Mouse (Mus musculus): Measurements from ENCODE around the gene Sf3b5. TPM values are rescaled to one million over a fixed set of nuclear protein-coding genes. Genes with fewer than 3 reads are reported as not detected.

Sf3b5 gene
- polyA plus RNA-seq (2011; ENCODE audit: insufficient read length, low read depth, missing spikeins), result 10.4 and 12.0 TPM in 2 replicates

- H3K4me1 ChIP-seq (ENCODE audit: control insufficient read depth, insufficient read depth, low read length), result no peaks in the 10 kb centered on the region
- TF ChIP-seq CTCF (IDR thresholded peaks at IDR 0.05; ENCODE audit: borderline replicate concordance, insufficient read depth, low read length), result no peak
- TF ChIP-seq POLR2A (IDR thresholded peaks at IDR 0.05; ENCODE audit: low read depth, low read length), result no peak
- H3K4me3 ChIP-seq (ENCODE audit: insufficient read depth, low read length), result no peak within 1 kb of the TSS
- H3K27ac ChIP-seq (ENCODE audit: insufficient read depth, low read length), result no peak within 1 kb of the TSS
These were observed at the start of gene Sf3b5 for GRCm38 (mm10) chr10:13005043-13005442. Sf3b5 (plus strand) TSS chr10:13005343.

GRCm38 (mm10) chr10:12955831-12956230 lies 49.3 kb upstream of the Sf3b5 start:
- Histone ChIP-seq H3K27ac (ENCODE audit: insufficient read depth, low read length) (no peak overlapping the region), H3K4me1 (ENCODE audit: control insufficient read depth, insufficient read depth, low read length) (no peaks in the 10 kb centered on the region), H3K4me3 (ENCODE audit: insufficient read depth, low read length) (no peak overlapping the region)
- no peak for TF ChIP-seq POLR2A (IDR thresholded peaks at IDR 0.05; ENCODE audit: low read depth, low read length)
- TF ChIP-seq CTCF (IDR thresholded peaks at IDR 0.05; ENCODE audit: borderline replicate concordance, insufficient read depth, low read length), result no peak

- no peak overlapping the region for H3K27ac ChIP-seq (ENCODE audit: insufficient read depth, low read length)
- H3K4me3 ChIP-seq (ENCODE audit: insufficient read depth, low read length), result no peak overlapping the region
- TF ChIP-seq POLR2A (IDR thresholded peaks at IDR 0.05; ENCODE audit: low read depth, low read length) (no peak), CTCF (IDR thresholded peaks at IDR 0.05; ENCODE audit: borderline replicate concordance, insufficient read depth, low read length) (no peak)
- no peaks in the 10 kb centered on the region for H3K4me1 ChIP-seq (ENCODE audit: control insufficient read depth, insufficient read depth, low read length)
These were observed 47.9 kb upstream of the Sf3b5 start for GRCm38 (mm10) chr10:12957271-12957670.

GRCm38 (mm10) chr10:12961546-12961945 lies 43.6 kb upstream of the Sf3b5 start:
- Histone ChIP-seq H3K4me1 (ENCODE audit: control insufficient read depth, insufficient read depth, low read length) (peaks cover 3% of the 10 kb centered on the region; the same call in 1 of the 2 replicates), H3K27ac (ENCODE audit: insufficient read depth, low read length) (no peak overlapping the region), H3K4me3 (ENCODE audit: insufficient read depth, low read length) (no peak overlapping the region)
- no peak for TF ChIP-seq POLR2A (IDR thresholded peaks at IDR 0.05; ENCODE audit: low read depth, low read length)
- no peak for TF ChIP-seq CTCF (IDR thresholded peaks at IDR 0.05; ENCODE audit: borderline replicate concordance, insufficient read depth, low read length)

- peaks cover 3% of the 10 kb centered on the region; the same call in 1 of the 2 replicates for H3K4me1 ChIP-seq (ENCODE audit: control insufficient read depth, insufficient read depth, low read length)
- no peak overlapping the region for H3K27ac ChIP-seq (ENCODE audit: insufficient read depth, low read length)
- TF ChIP-seq POLR2A (IDR thresholded peaks at IDR 0.05; ENCODE audit: low read depth, low read length) (no peak), CTCF (IDR thresholded peaks at IDR 0.05; ENCODE audit: borderline replicate concordance, insufficient read depth, low read length) (no peak)
- no peak overlapping the region for H3K4me3 ChIP-seq (ENCODE audit: insufficient read depth, low read length)
These were observed 42.9 kb upstream of the Sf3b5 start for GRCm38 (mm10) chr10:12962238-12962637.

GRCm38 (mm10) chr10:12963362-12964147 lies 41.6 kb upstream of the Sf3b5 start:
- peak overlapping the region; percentile 74 for H3K27ac ChIP-seq (ENCODE audit: insufficient read depth, low read length)
- H3K4me1 ChIP-seq (ENCODE audit: control insufficient read depth, insufficient read depth, low read length), result peaks cover 3% of the 10 kb centered on the region; the same call in 1 of the 2 replicates
- H3K4me3 ChIP-seq (ENCODE audit: insufficient read depth, low read length), result peak overlapping the region; percentile 88
- TF ChIP-seq CTCF (IDR thresholded peaks at IDR 0.05; ENCODE audit: borderline replicate concordance, insufficient read depth, low read length) (no peak), POLR2A (IDR thresholded peaks at IDR 0.05; ENCODE audit: low read depth, low read length) (peak; percentile 29; the same call in 1 of the 2 replicates)

GRCm38 (mm10) chr10:12964151-12965075 lies 40.7 kb upstream of the Sf3b5 start, which contains the start of gene Stx11:
Stx11 (minus strand) TSS chr10:12964298.
- Histone ChIP-seq H3K4me1 (ENCODE audit: control insufficient read depth, insufficient read depth, low read length) (peaks cover 3% of the 10 kb centered on the region; the same call in 1 of the 2 replicates), H3K27ac (ENCODE audit: insufficient read depth, low read length) (peak within 1 kb of the TSS; percentile 74), H3K4me3 (ENCODE audit: insufficient read depth, low read length) (peak within 1 kb of the TSS; percentile 88)
- no peak for TF ChIP-seq CTCF (IDR thresholded peaks at IDR 0.05; ENCODE audit: borderline replicate concordance, insufficient read depth, low read length)
- TF ChIP-seq POLR2A (IDR thresholded peaks at IDR 0.05; ENCODE audit: low read depth, low read length), result peak; percentile 59

- TF ChIP-seq POLR2A (IDR thresholded peaks at IDR 0.05; ENCODE audit: low read depth, low read length) (no peak), CTCF (IDR thresholded peaks at IDR 0.05; ENCODE audit: borderline replicate concordance, insufficient read depth, low read length) (no peak)
- Histone ChIP-seq H3K27ac (ENCODE audit: insufficient read depth, low read length) (no peak overlapping the region), H3K4me1 (ENCODE audit: control insufficient read depth, insufficient read depth, low read length) (peaks cover 3% of the 10 kb centered on the region; the same call in 1 of the 2 replicates), H3K4me3 (ENCODE audit: insufficient read depth, low read length) (no peak overlapping the region)
These were observed 39.4 kb upstream of the Sf3b5 start for GRCm38 (mm10) chr10:12965669-12966180.

GRCm38 (mm10) chr10:12974572-12974971 lies 30.6 kb upstream of the Sf3b5 start:
- H3K4me3 ChIP-seq (ENCODE audit: insufficient read depth, low read length), result no peak overlapping the region
- TF ChIP-seq POLR2A (IDR thresholded peaks at IDR 0.05; ENCODE audit: low read depth, low read length) (no peak), CTCF (IDR thresholded peaks at IDR 0.05; ENCODE audit: borderline replicate concordance, insufficient read depth, low read length) (no peak)
- no peaks in the 10 kb centered on the region for H3K4me1 ChIP-seq (ENCODE audit: control insufficient read depth, insufficient read depth, low read length)
- no peak overlapping the region for H3K27ac ChIP-seq (ENCODE audit: insufficient read depth, low read length)
